Comparison of ENCODE assay signal across 8 mouse cellular contexts in the genomic region with DNA sequence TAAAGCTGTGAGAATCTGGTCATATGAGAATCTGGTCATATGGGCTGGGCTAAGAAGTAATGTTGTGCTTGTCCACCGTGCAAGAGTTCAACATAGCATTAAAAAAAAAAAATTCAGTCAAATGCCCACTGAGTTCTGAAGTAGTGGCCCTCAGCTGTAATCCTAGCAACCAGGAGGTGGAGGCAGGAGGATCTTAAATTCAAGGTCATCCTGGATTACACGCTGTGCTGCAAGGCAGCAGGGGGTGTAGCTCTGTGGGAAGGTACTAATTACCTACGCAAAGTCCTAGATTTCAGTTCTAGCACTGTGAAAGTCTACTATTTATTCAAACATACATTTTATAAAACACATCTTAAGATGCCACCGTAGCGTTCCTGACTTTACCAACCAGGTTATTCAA. TPM values are rescaled to one million over a fixed set of nuclear protein-coding genes. Genes with fewer than 3 reads are reported as not detected.
DNase-seq lines count a peak whose midpoint lies in the region; ATAC-seq and TF ChIP-seq lines count a peak whose summit lies in the region.

No protein-coding gene starts in this region.

- H3K9ac ChIP-seq in heart, embryonic 12.5 days = peak overlapping the region; percentile 63
- H3K9ac ChIP-seq in ES-E14 (ENCODE audit: insufficient read depth, low read depth, low read length, poor library complexity, severe bottlenecking) = peak overlapping the region; percentile 91; the same call in 1 of the 2 replicates
- peak overlapping the region; percentile 58 for H3K9ac ChIP-seq in forebrain, postnatal 0 days

- no peaks in the 10 kb centered on the region for H3K27me3 ChIP-seq in heart, embryonic 12.5 days (replicated peaks)
- H3K27me3 ChIP-seq in forebrain, postnatal 0 days (ENCODE audit: insufficient read depth, low read length) = no peaks in the 10 kb centered on the region

- in situ Hi-C loops in ES-E14 (cut with MboI; ENCODE audit: low sequenced_read_pairs in 2 of 2, unreplicated experiment in 2 of 2) = no loop called here

- 16% methylated on average over 5 of the region's 5 CpGs for WGBS in heart, embryonic 12.5 days
- 8% methylated on average over 5 of the region's 5 CpGs for WGBS in forebrain, postnatal 0 days

- TF ChIP-seq CTCF in forebrain, postnatal 0 days (IDR thresholded peaks at IDR 0.05; ENCODE audit: low read depth) = no peak

- no peaks in the 10 kb centered on the region for H3K9me3 ChIP-seq in heart, embryonic 12.5 days (replicated peaks)
- H3K9me3 ChIP-seq in ES-E14 (ENCODE audit: control insufficient read depth, insufficient read depth, low read depth, low read length) = no peaks in the 10 kb centered on the region
- H3K9me3 ChIP-seq in forebrain, postnatal 0 days (ENCODE audit: low read length) = no peaks in the 10 kb centered on the region

- no peak overlapping the region for H3K27ac ChIP-seq in heart, embryonic 12.5 days (ENCODE audit: poor library complexity, severe bottlenecking)
- no peak overlapping the region for H3K27ac ChIP-seq in ES-E14 (ENCODE audit: insufficient read depth, low read depth, low read length, poor library complexity, severe bottlenecking)
- H3K27ac ChIP-seq in forebrain, postnatal 0 days (ENCODE audit: low read depth, low read length) = peak overlapping the region; percentile 76; the same call in 1 of the 2 replicates

- ATAC-seq in heart, embryonic 12.5 days (ENCODE audit: insufficient number of reproducible peaks, low FRiP score) = no peak
- ATAC-seq in forebrain, postnatal 0 days = no peak
- 0 out of 2 replicates have a peak, but pooled peaks have one; percentile 25 for ATAC-seq in megakaryocyte-erythroid progenitor cell, adult 5-6 weeks (replicated peaks; ENCODE audit: low FRiP score, low TSS enrichment, poor library complexity, severe bottlenecking)

- peak overlapping the region; percentile 78 for H3K4me2 ChIP-seq in heart, embryonic 12.5 days
- H3K4me2 ChIP-seq in forebrain, postnatal 0 days (ENCODE audit: low read depth) = peak overlapping the region; percentile 45

- H3K4me1 ChIP-seq in heart, embryonic 12.5 days (replicated peaks) = peaks cover 15% of the 10 kb centered on the region
- no peaks in the 10 kb centered on the region; a peak in 1 of 4 replicates for H3K4me1 ChIP-seq in ES-E14 (ENCODE audit: control insufficient read depth in 2 of 2, insufficient read depth in 2 of 2, low read length in 2 of 2, poor library complexity in 1 of 2)
- 0 out of 2 replicates have a peak, but pooled peaks cover 10% of the 10 kb centered on the region for H3K4me1 ChIP-seq in forebrain, postnatal 0 days (ENCODE audit: insufficient read depth)

- DNase-seq in heart, adult 9 months (ENCODE audit: low spot score in 2 of 2) = no peak
- DNase-seq in ES-E14 (ENCODE audit: low read depth, low spot score) = no peak
- peak; percentile 5 for DNase-seq in forebrain, postnatal 0 days
- DNase-seq in MN1 (ENCODE audit: low spot score) = no peak
- DNase-seq in layer of hippocampus, adult 9-11 months = no peak
- no peak for DNase-seq in spleen, adult 18-20 months

- H3K36me3 ChIP-seq in heart, embryonic 12.5 days = peaks cover 5% of the 10 kb centered on the region
- peaks cover 2% of the 10 kb centered on the region for H3K36me3 ChIP-seq in ES-E14 (ENCODE audit: control insufficient read depth, insufficient read depth, low read length, poor library complexity, severe bottlenecking)
- H3K36me3 ChIP-seq in forebrain, postnatal 0 days (ENCODE audit: insufficient read depth) = peaks cover 7% of the 10 kb centered on the region

- peak overlapping the region; percentile 63 for H3K4me3 ChIP-seq in heart, embryonic 12.5 days
- H3K4me3 ChIP-seq in ES-E14 (ENCODE audit: insufficient read depth in 1 of 2, low read depth in 1 of 2, low read length in 2 of 2, poor library complexity in 1 of 2, severe bottlenecking in 1 of 2) = peak overlapping the region; percentile 78 to 97
- H3K4me3 ChIP-seq in forebrain, postnatal 0 days (ENCODE audit: low read depth, low read length) = peak overlapping the region; percentile 60

TF ChIP-seq in ES-E14, 5 proteins besides CTCF, POLR2A, EP300 and RAD21:
- TF ChIP-seq CHD2 (IDR thresholded peaks at IDR 0.05; ENCODE audit: low read depth, low read length) = no peak
- TF ChIP-seq MAFK (IDR thresholded peaks at IDR 0.05; ENCODE audit: insufficient read depth, low read depth, low read length) = no peak
- TF ChIP-seq ZNF384 (IDR thresholded peaks at IDR 0.05; ENCODE audit: low read depth, low read length) = no peak
- TF ChIP-seq ZC3H11A (IDR thresholded peaks at IDR 0.05; ENCODE audit: borderline replicate concordance, low read depth, low read length) = no peak
- no peak for TF ChIP-seq HCFC1 (IDR thresholded peaks at IDR 0.05; ENCODE audit: borderline replicate concordance, insufficient read depth, low read length)
TF ChIP-seq in ES-E14: peak in this region for 0.

RNA-seq across cellular contexts. Expression of a gene that starts 0.8 kb away (rescaled TPM):
- 27.4 and 27.7 TPM in 2 replicates for polyA plus RNA-seq in heart, embryonic 12.5 days (2016; fragmentation: Nextera tagmentation; extraction: Ambion mirVana)
- total RNA-seq in ES-E14 (2012; rRNA removed) = 13.8 and 17.2 TPM in 2 replicates
- 46.9 and 48.8 TPM in 2 replicates for total RNA-seq in forebrain, postnatal 0 days (2014; rRNA removed)
- 67.9 and 78.1 TPM in 2 replicates for polyA plus RNA-seq in forebrain, postnatal 0 days (2015; fragmentation: Nextera tagmentation; extraction: Ambion mirVana)
- total RNA-seq in megakaryocyte-erythroid progenitor cell, adult 5-6 weeks (2014; fragmentation: Nextera tagmentation) = 21.0 and 21.7 TPM in 2 replicates
- 10.4 and 22.4 TPM in 2 replicates for total RNA-seq in megakaryocyte-erythroid progenitor cell, adult 5-6 weeks (2017)

RNA-seq across cellular contexts. Expression of a gene that starts 13.4 kb away (rescaled TPM):
- 21.9 and 25.3 TPM in 2 replicates for polyA plus RNA-seq in heart, embryonic 12.5 days (2016; fragmentation: Nextera tagmentation; extraction: Ambion mirVana)
- total RNA-seq in ES-E14 (2012; rRNA removed) = 32.3 and 34.5 TPM in 2 replicates
- total RNA-seq in forebrain, postnatal 0 days (2014; rRNA removed) = 33.0 and 39.4 TPM in 2 replicates
- polyA plus RNA-seq in forebrain, postnatal 0 days (2015; fragmentation: Nextera tagmentation; extraction: Ambion mirVana) = 20.8 and 30.2 TPM in 2 replicates
- total RNA-seq in megakaryocyte-erythroid progenitor cell, adult 5-6 weeks (2014; fragmentation: Nextera tagmentation) = 30.8 and 43.8 TPM in 2 replicates
- 23.7 and 44.3 TPM in 2 replicates for total RNA-seq in megakaryocyte-erythroid progenitor cell, adult 5-6 weeks (2017)

RNA-seq across cellular contexts. Expression of a gene that starts 45.3 kb away (rescaled TPM):
- 7.1 TPM in 2 replicates for polyA plus RNA-seq in heart, embryonic 12.5 days (2016; fragmentation: Nextera tagmentation; extraction: Ambion mirVana)
- total RNA-seq in ES-E14 (2012; rRNA removed) = 14.5 and 17.7 TPM in 2 replicates
- total RNA-seq in forebrain, postnatal 0 days (2014; rRNA removed) = 39.9 and 43.9 TPM in 2 replicates
- polyA plus RNA-seq in forebrain, postnatal 0 days (2015; fragmentation: Nextera tagmentation; extraction: Ambion mirVana) = 3.1 and 5.9 TPM in 2 replicates
- 34.0 and 50.8 TPM in 2 replicates for total RNA-seq in megakaryocyte-erythroid progenitor cell, adult 5-6 weeks (2014; fragmentation: Nextera tagmentation)
- total RNA-seq in megakaryocyte-erythroid progenitor cell, adult 5-6 weeks (2017) = 45.7 and 52.7 TPM in 2 replicates
